Mouse (Mus musculus) midbrain, embryonic 10.5 days (tissue): ENCODE measurements around the gene Gm13306. TPM values are rescaled to one million over a fixed set of nuclear protein-coding genes. Genes with fewer than 3 reads are reported as not detected.
"Not testable (repeated sequence)": the region's sequence is repeated elsewhere in the genome, so short reads cannot be mapped to it uniquely, and the experiment has no call there.

Experiments
- DNase-seq: peaks from one replicate; pipeline ENCODE4 v3.0.0-alpha.2; 2017; ENCODE audit warnings: low spot score
- H3K27ac ChIP-seq: fragments of 300-500 bp; sonication (generic); replicated peaks from 2 replicates; pipeline ENCODE4 v1.5.1; 2016; ENCODE audit warnings: mild to moderate bottlenecking
- H3K27me3 ChIP-seq: fragments of 300-500 bp; sonication (generic); 2 replicates; pipeline ENCODE4 v1.6.1; 2016; ENCODE audit warnings: low read depth, mild to moderate bottlenecking; ENCODE audit not compliant: poor library complexity, severe bottlenecking
- H3K36me3 ChIP-seq: fragments of 300-500 bp; sonication (generic); 2 replicates; pipeline ENCODE4 v1.6.1; 2016; ENCODE audit warnings: mild to moderate bottlenecking, moderate library complexity
- H3K4me1 ChIP-seq: fragments of 300-500 bp; sonication (generic); 2 replicates; pipeline ENCODE4 v1.6.1; 2016
- H3K4me3 ChIP-seq: fragments of 300-500 bp; sonication (generic); 2 replicates; pipeline ENCODE4 v1.5.1; 2016; ENCODE audit warnings: mild to moderate bottlenecking, moderate library complexity
- H3K9me3 ChIP-seq: fragments of 300-500 bp; sonication (generic); replicated peaks from 2 replicates; pipeline ENCODE4 v1.6.1; 2016; ENCODE audit warnings: mild to moderate bottlenecking
- WGBS: fragments of 180-500 bp; shearing (Covaris S2); methylation state at CpG from one replicate; pipeline ENCODE4 v1.1.7; 2016; 5-methylcytosine and 5-hydroxymethylcytosine counted together
- polyA plus RNA-seq: library from polyadenylated mRNA; unstranded; fragments of >200 nt; fragmentation: Nextera tagmentation; extraction: Ambion mirVana; gene quantifications from 2 replicates; pipeline ENCODE4 v1.2.1, GENCODE M21; 2016

Gene Gm13306
- not detected in 2 replicates for polyA plus RNA-seq

GRCm38 (mm10) chr4:42153136-42153535 is at the start of gene Gm13306:
Gm13306 (plus strand) TSS chr4:42153436.
- no CpG with 5 or more reads among the region's 9 CpGs for WGBS
- H3K4me3 ChIP-seq, H3K4me1 ChIP-seq: not testable (repeated sequence)

DNA sequence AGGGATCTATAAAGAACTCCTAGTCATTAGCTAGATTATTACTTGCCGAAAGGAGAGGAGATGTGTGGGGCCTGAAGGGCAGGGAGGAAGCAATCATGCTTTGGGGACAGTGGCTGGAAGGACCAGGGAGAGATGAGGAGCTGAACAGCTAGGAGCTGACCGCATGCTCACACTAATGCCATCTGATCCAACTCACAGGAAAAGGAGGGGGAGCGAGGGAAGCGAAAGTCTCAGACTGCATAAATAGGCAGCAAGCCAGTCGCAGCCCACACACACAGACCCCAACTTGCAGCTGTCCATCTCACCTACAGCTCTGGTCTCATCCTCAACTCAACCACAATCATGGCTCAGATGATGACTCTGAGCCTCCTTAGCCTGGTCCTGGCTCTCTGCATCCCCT is 38.7 kb upstream of the Gm13306 start, which contains the start of gene Gm13304:
Gene Gm13304 (plus strand): TSS at position 301 of the 400 bp plus-strand sequence.
- not testable (repeated sequence) for DNase-seq, H3K4me3 ChIP-seq, H3K9me3 ChIP-seq, H3K4me1 ChIP-seq, H3K27ac ChIP-seq, H3K36me3 ChIP-seq, H3K27me3 ChIP-seq
- no CpG with 5 or more reads among the region's 5 CpGs for WGBS

More at GRCm38 (mm10) chr4:42153136-42153535, at the start of gene Gm13306:
- H3K27me3 ChIP-seq, H3K27ac ChIP-seq, H3K9me3 ChIP-seq, H3K36me3 ChIP-seq, DNase-seq: not testable (repeated sequence)

DNA sequence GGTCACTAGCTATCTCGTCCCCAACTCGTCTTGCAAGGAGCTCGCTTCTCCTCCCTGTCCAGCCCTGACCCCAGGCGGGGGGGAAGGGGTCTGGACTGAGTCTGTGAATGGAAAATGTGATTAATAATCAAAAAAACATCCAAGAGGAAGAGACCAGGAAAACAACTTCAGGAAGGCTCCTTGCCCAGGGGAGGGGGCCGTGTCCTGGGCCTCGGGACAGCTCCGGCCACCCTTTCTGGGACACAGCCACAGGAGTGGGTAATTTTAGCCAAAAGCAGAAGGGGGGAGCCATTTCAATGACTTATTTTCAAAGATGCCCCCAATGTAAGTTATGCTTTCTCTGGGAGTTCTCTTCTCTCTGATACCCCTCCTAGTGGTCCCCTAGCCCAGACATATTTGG is 15.3 kb downstream of the Gm13306 start, which contains the start of gene Gm13305:
Gene Gm13305 (minus strand): TSS at position 101 of the 400 bp plus-strand sequence.
- WGBS = no CpG with 5 or more reads among the region's 7 CpGs
- H3K4me3 ChIP-seq, DNase-seq, H3K9me3 ChIP-seq, H3K27me3 ChIP-seq, H3K36me3 ChIP-seq, H3K4me1 ChIP-seq, H3K27ac ChIP-seq: not testable (repeated sequence)

GRCm38 (mm10) chr4:42178243-42178642 is 25.0 kb downstream of the Gm13306 start:
- H3K27me3 ChIP-seq, H3K36me3 ChIP-seq, DNase-seq, H3K9me3 ChIP-seq, H3K4me3 ChIP-seq, H3K27ac ChIP-seq, H3K4me1 ChIP-seq: not testable (repeated sequence)
- WGBS = no CpG with 5 or more reads among the region's 4 CpGs

DNA sequence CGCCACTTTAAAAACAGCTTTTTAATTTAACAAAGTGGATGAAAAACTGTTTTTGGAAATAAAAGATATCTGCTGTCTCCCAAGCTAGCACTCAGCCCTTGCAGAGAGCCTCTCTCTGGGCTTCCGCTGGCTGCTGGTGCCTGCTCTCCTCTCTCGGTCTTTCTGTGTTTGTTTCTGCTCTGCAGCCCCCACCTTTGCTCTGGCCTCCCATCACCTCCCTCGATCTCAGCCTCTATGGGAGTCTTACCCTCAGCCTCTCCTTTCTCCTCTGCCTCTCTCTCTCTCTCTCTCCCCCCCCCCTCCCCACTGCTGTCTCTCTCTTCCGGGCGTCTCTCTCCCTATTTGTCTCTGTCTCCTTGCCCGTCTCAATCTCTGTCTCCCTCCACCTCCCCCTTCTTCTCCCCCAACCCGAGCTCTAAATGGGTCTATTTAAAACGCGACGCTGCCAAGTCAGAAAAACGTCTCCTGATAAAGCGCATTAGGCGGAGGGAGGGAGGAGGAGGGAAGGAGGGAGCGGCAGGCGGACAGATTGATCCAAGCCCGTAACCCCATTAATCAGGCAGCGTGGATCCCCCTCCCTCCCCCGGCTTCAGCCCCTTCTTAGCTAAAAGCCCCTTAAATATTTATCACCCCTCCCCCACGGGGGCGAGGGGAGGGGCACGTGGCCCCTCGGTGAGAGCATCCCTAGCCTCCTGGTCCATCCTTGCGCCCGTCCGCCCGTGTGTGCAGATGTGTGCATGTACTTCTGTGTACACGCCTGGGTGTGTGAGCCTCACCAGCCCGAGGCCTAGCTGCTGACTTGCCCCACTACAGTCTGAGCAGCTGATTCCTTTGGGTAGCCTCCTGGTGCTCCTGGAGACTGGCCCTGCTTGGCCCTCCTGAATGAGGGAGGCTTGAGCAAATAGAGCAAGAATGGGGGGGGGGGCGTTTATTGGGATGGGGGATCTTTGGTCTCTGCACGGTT is 30.3 kb downstream of the Gm13306 start:
- not testable (repeated sequence) for H3K27ac ChIP-seq, H3K27me3 ChIP-seq
- no CpG with 5 or more reads among the region's 31 CpGs for WGBS

DNA sequence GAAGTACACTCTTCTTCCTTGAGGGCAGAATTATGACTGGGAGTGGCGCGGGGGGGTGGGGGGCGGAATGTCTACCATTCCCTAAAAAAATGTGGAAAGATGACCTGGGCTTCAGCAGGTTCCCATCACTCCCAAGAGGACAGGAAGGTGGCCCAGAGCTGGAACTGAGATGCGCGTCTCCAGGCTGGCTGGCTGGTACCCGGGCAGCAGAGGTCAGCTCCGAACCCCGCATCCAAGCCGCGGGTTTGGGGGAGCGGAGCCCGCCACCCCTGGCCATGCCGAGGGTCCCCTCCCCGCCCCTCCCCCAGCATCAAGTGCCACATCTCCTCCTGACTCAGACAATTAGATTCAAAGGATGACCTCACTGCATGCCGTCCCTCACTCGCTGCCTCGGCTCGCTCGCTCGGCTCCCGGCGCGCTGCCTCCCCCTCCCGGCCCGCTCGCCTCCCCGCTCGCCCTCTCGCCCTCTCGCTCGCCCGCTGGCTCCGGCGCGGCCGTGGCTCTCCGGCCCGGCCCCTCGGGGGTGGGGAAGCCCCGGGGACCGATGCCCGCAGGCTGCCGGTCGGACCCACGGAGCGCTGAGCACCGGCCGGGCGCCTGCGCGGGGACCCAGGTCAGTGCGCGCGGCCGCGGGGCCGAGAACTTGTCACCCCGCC is 31.2 kb downstream of the Gm13306 start:
- WGBS = no CpG with 5 or more reads among the region's 58 CpGs
- not testable (repeated sequence) for H3K27ac ChIP-seq, H3K27me3 ChIP-seq, H3K9me3 ChIP-seq, H3K36me3 ChIP-seq, H3K4me3 ChIP-seq, H3K4me1 ChIP-seq, DNase-seq

More for the DNA sequence above, 30.3 kb downstream of the Gm13306 start:
- not testable (repeated sequence) for H3K9me3 ChIP-seq, H3K4me3 ChIP-seq, H3K4me1 ChIP-seq, H3K36me3 ChIP-seq, DNase-seq

DNA sequence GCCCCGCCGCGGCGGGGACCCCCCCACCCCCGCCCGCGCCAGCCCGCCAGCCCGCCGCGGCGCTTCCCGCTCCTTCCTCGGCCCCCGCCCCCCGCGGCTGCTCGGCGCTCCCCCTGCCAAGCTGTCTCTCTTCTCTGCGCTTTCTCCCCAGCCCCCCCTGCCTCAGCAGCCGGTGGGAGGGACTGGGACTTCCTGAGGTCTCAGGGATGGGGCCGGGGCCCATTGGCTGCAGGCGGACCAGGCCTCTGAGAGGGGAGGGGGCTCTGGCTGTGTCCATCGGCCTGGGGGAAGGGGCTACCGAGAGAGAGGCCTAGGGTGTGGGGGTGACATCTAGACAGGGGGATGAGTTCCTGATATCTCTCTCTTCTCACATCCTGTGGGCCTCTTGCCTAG is 31.7 kb downstream of the Gm13306 start:
- WGBS = no CpG with 5 or more reads among the region's 25 CpGs
- not testable (repeated sequence) for DNase-seq, H3K36me3 ChIP-seq

More for the DNA sequence above, 31.7 kb downstream of the Gm13306 start:
- H3K27me3 ChIP-seq, H3K4me1 ChIP-seq, H3K27ac ChIP-seq, H3K9me3 ChIP-seq, H3K4me3 ChIP-seq: not testable (repeated sequence)

Other genes starting within 250 kb of the Gm13306 start
- gene Gm21541, start 249.8 kb upstream of the Gm13306 start, polyA plus RNA-seq = not detected in 2 replicates
- gene Gm20878, start 211.9 kb upstream of the Gm13306 start, polyA plus RNA-seq = 1.9 and 3.4 TPM in 2 replicates
- 0.10 TPM in 1 of 2 replicates, not detected in the other for gene Fam205a4, start 187.4 kb upstream of the Gm13306 start, polyA plus RNA-seq
- gene Gm21093, start 118.7 kb upstream of the Gm13306 start, polyA plus RNA-seq = 0.31 TPM in 1 of 2 replicates, not detected in the other
- not detected in 2 replicates for gene Gm3893, start 62.2 kb upstream of the Gm13306 start, polyA plus RNA-seq
- gene Gm13304, start 38.6 kb upstream of the Gm13306 start, polyA plus RNA-seq = not detected in 2 replicates
- not detected in 2 replicates for gene Gm13305, start 15.2 kb downstream of the Gm13306 start, polyA plus RNA-seq
- gene Gm10600, start 87.2 kb downstream of the Gm13306 start, polyA plus RNA-seq = not detected in 2 replicates
- not detected in 2 replicates for gene Ccl21b, start 102.3 kb downstream of the Gm13306 start, polyA plus RNA-seq
- not detected in 2 replicates for gene Gm21953, start 140.8 kb downstream of the Gm13306 start, polyA plus RNA-seq
- gene Fam205a3, start 164.9 kb downstream of the Gm13306 start, polyA plus RNA-seq = not detected in 2 replicates